Mouse (Mus musculus) adrenal gland, postnatal 0 days (tissue): Measurements from ENCODE around the gene D11Wsu47e. TPM values are rescaled to one million over a fixed set of nuclear protein-coding genes. Genes with fewer than 3 reads are reported as not detected.

ENCODE experiments used
- polyA plus RNA-seq: library from polyadenylated mRNA; unstranded; fragments of >200 nt; fragmentation: Nextera tagmentation; extraction: Ambion mirVana; gene quantifications from 2 replicates; pipeline ENCODE4 v1.2.1, GENCODE M21; 2015

The D11Wsu47e gene
- 11.4 and 16.8 TPM in 2 replicates for polyA plus RNA-seq

DNA sequence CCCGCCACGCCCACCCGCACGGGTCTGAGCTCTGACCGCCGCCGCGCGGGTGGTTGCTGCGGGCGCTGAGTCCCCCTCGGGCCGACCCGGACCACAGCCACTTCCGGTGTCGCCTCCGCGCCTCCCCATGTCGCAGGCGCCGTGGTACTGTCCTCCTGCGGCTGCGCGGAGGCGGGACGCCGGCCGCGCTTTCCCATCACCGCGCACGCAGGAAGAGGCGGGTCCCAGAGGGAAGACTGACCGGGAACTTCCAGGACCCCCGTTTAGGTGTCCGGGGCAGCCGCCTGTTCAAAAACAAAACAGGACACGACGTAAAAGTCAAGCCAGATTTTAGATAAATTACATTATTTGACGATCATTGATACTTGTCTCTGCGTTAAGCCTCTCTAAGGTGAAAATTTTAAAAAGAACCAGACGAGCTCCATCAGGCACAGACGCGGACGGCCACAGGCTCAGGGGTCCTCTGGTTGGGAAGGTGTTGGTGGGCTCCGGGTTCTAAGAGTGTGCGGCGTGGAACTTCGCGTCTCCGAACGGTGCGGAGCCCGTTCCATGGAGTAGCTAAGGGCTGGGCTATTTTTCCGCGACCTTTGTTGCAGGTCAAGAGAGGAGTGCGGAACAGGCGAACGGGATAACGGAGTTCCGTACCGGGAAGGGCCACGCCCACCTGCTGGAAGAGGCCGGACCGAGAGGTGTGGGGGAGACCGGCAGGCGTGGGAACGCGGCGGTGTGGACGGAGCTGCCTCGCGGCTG lies at the start of gene D11Wsu47e, which contains the start of gene Fam104a:
Gene D11Wsu47e (plus strand): TSS at position 456 of the 750 bp plus-strand sequence.
Gene Fam104a (minus strand): TSS at position 199 of the 750 bp plus-strand sequence.

DNA sequence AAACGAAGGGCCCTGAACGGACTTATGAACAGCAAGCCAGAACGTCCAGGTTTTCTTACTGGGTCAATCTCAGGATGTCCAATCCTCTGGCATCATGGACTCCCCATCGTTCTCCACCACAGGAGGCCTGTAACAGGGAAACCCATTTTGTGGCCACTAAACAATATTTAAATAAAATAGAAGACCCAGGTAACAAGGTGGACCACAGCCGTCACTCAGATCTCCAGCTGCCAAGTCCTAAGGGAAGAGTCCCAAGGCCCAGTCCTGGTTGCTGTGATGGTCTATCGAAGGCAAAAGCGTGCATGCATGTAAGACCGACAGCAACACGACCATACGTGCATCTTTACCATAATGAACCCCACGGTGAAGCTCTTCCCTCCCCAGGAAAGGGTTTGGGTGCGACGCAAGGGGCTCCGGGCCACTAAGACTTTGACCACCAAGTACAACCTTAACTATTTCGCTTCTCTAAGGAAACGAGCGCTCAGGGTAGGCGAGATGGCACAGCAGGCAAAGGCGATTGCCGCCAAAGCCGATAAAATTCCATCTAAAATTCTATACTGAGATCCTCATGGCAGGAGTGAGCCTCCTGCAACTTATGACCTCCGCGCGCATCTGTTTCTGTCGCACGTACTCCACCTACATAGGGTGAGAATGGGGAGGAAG lies 35.4 kb upstream of the D11Wsu47e start, which contains the start of gene Cog1:
Gene Cog1 (plus strand): TSS at position 480 of the 663 bp plus-strand sequence.

DNA sequence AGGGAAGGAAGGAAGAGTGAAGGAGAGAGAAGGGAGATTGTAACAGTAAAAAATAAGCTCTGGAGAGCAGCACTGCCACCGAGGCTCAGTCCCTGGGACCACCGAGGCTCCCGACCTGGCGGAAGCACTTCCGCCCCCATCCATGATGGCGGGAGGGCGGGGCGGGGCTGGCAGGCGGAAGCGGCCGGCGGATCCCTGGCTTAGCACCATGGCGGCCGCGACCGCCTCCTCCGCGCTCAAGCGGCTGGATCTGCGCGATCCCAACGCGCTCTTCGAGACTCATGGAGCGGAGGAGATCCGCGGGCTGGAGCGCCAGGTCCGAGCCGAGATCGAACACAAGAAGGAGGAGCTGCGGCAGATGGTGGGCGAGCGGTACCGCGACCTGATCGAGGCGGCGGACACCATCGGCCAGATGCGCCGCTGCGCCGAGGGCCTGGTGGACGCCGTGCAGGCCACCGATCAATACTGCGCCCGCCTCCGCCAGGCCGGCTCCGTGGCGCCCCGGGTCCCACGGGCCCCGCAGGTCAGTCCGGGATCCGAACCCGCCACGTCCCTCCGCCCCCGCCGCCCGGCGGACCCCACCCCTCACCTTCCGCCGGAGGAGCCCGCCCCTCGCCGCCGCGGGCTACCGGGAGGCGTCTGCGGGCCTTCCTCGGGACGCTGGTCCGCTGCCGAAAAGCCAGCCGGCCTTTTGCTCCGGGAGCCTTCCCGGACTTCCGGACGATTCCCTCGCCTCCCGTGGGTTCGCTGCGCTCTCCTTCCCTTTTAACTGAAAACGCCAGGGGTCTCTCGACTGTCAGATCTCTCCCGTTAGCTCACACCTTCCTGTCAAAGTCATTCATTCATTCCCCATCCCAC lies 34.6 kb upstream of the D11Wsu47e start, which contains the start of gene Slc39a11:
Gene Slc39a11 (minus strand): TSS at position 727 of the 858 bp plus-strand sequence.

DNA sequence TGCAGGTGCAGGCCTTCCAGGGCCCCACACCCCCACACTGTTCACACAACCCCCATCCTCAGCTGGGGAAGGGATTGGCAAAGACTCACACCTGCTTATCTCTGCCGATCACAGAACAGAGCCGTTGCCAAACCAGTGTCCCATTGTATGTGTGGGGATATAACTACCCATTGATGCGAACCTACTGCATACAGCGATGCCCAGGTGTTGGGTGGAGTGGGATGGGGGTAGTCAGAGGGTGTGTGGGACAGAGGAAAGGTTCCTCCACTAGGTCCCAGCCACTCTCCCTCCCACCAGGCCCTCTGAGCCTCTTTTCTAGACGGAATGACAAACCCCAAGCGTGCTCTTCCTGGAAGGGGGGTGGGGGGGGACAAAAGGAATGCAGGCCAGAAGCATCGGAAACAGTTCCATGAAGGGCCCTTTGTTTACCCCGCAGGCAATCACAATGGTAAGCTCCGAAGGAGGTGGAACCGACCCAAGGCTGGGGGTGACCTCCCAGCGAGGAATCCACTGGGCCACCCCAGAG lies 25.6 kb downstream of the D11Wsu47e start, which contains the start of gene Cpsf4l:
Gene Cpsf4l (minus strand): TSS at position 287 of the 526 bp plus-strand sequence.

Other genes starting within 250 kb of the D11Wsu47e start
- 4.3 and 4.5 TPM in 2 replicates for gene Sstr2, start 65.1 kb upstream of the D11Wsu47e start, polyA plus RNA-seq
- gene Cog1, start 35.2 kb upstream of the D11Wsu47e start, polyA plus RNA-seq, result 14.9 and 21.4 TPM in 2 replicates
- 17.1 and 24.4 TPM in 2 replicates for gene Slc39a11, start 34.3 kb upstream of the D11Wsu47e start, polyA plus RNA-seq
- gene Fam104a, start 257 bp upstream of the D11Wsu47e start, polyA plus RNA-seq, result 41.9 and 43.5 TPM in 2 replicates
- 0.37 TPM in 1 of 2 replicates, not detected in the other for gene Cpsf4l, start 25.6 kb downstream of the D11Wsu47e start, polyA plus RNA-seq
- gene Cdc42ep4, start 67.5 kb downstream of the D11Wsu47e start, polyA plus RNA-seq, result 44.2 and 60.5 TPM in 2 replicates